Mouse (Mus musculus): ENCODE results near the gene Kirrel3.

DNA sequence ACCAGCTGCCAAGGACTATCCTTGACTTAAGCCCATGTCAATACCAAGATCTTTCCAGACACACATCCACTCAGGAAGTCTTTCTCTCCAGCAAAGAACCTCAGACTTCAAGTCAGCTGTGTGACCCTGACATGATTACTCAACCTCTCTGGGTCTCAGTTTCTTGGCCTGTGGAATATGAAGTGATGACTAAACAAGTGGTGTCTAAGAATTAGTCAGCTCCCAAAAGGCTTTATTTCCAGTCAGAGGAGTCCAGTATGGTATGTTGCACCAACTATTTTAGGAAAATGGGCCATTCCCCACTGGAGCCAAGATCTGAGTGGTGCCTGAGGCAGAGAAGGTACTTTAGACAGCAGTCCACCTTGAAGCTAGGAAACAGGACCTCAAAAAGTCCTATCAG lies 462.0 kb downstream of the Kirrel3 start:
- no peak for TF ChIP-seq EP300 (IDR thresholded peaks at IDR 0.05)
- TF ChIP-seq CTCF (IDR thresholded peaks at IDR 0.05): no peak

All from lung, postnatal 0 days (tissue).